Mouse (Mus musculus): Measurements from ENCODE around the gene Relt. TPM values are rescaled to one million over a fixed set of nuclear protein-coding genes. Genes with fewer than 3 reads are reported as not detected.

Relt gene
- polyA plus RNA-seq, 1 experiment from 2014 or later: 2.4 TPM

DNA sequence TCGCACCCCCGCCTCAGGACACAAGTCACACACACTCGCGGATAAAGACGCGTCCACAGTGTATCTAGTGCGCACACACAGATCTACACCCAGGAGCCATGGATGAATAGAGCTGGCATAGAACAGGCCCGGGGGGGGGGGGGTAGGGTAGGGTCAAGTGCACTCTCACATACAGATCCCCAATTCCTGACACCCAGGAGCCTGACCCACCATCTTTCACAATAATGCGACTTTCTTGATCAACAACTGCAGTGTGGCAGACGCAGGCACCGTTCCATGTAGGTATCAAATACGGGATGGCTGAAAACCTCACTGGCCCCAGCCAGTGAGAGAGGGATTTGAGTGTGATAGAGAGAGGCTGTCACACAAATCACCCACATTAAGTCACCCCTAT lies 31.6 kb upstream of the Relt start:
- peak; percentile 20; the same call in 1 of the 2 replicates for ATAC-seq
- peak overlapping the region; percentile 57 for H3K4me3 ChIP-seq
- H3K9me3 ChIP-seq (replicated peaks): no peaks in the 10 kb centered on the region
- WGBS: 3% methylated on average over 12 of the region's 12 CpGs
- H3K27me3 ChIP-seq: no peaks in the 10 kb centered on the region
- H3K9ac ChIP-seq: peak overlapping the region; percentile 78
- peaks cover 31% of the 10 kb centered on the region for H3K4me1 ChIP-seq
- no peak overlapping the region for H3K27ac ChIP-seq
- peak overlapping the region; percentile 91 for H3K4me2 ChIP-seq
- peaks cover 4% of the 10 kb centered on the region for H3K36me3 ChIP-seq (ENCODE audit: poor library complexity, severe bottlenecking)

DNA sequence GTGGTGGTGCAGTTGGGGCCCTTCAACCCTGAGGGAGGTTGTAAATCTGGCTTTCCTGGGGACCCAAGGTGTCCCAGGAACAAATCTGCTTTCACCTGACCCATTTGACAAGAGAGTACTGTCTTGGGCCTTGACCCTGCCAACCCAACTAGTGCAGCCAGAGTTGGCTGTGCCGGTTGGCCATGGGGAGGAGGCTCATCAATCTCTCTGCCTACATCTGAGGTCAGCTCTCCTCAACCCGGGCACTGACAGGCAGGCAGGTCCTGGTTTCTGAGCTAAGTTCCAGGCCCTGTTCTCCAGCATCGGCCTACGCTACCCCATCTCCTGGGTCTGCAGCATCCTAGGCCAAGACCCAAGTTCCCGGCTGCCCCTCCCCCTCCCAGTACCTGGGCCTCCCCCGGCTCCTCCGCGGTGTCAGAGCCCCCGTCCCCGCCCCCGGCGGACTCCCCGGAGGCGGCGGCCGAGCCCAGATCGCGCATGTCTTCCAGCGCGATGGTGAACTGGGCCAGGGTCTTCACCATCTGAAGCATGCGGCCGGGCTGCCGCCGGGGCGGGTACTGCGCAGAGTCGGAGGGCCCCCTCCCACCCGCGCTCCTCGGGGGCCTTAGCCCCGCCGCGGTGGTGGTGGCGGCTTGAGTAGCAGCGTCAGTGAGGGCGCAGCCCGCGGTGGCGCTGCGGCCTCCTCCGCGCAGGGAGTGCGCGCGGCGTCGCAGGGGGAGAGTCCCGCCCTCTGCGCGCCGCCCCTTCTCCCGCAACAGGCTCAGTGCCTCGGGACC lies 31.0 kb upstream of the Relt start:
- H3K27me3 ChIP-seq: no peaks in the 10 kb centered on the region
- peaks cover 10% of the 10 kb centered on the region for H3K36me3 ChIP-seq (ENCODE audit: poor library complexity, severe bottlenecking)
- H3K27ac ChIP-seq: peak overlapping the region; percentile 51
- H3K9me3 ChIP-seq (replicated peaks): no peaks in the 10 kb centered on the region
- peaks cover 31% of the 10 kb centered on the region for H3K4me1 ChIP-seq
- H3K4me3 ChIP-seq: peak overlapping the region; percentile 57
- peak overlapping the region; percentile 78 for H3K9ac ChIP-seq
- peak overlapping the region; percentile 91 for H3K4me2 ChIP-seq
- peak; percentile 77 for ATAC-seq
- WGBS: 4% methylated on average over 45 of the region's 53 CpGs

DNA sequence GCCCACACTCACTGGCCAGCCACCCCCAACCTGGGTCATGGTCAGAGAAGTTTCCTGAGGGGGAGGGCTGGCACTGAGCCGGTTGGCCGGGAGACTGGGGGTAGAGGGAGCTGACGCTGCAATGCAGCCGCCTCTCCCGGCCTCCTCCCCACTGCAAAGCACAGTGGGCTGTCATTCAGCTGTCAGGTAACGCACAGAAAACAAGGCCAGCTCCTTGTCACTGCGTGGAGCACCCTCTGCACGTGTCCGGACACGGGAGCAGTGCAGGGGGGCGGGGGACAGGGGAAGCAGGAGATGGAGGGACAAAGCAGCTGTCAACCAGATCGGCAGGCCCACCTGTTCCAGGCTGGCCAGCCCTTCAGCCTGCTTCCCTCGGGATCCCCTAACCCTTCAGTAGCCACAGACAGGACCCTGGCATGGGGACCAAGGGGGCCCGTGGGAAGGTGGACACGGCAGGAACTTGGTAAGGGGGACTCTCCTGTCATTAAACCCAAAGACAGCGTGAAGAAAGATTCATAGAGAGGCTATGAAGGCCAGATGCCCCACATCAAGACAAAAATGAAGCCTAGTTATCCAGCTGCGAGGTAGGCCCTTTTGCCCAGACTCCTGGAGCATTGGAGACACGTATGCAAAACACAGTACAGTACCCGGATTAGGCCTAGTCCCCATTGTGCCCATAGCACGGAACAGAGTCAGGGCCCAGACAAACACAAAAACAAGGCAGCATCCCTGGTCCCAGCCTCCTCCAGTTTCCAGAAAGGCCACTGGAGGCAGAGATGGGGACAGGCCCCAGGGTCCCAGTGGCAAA lies 30.2 kb upstream of the Relt start:
- Histone ChIP-seq H3K4me3 (peak overlapping the region; percentile 57), H3K4me1 (peaks cover 31% of the 10 kb centered on the region), H3K4me2 (peak overlapping the region; percentile 91), H3K27ac (peak overlapping the region; percentile 51), H3K27me3 (no peaks in the 10 kb centered on the region), H3K9ac (peak overlapping the region; percentile 78), H3K36me3 (ENCODE audit: poor library complexity, severe bottlenecking) (peaks cover 17% of the 10 kb centered on the region), H3K9me3 (replicated peaks) (no peaks in the 10 kb centered on the region)
- WGBS: 32% methylated on average over 20 of the region's 20 CpGs
- peak; percentile 17; the same call in 1 of the 2 replicates for ATAC-seq

DNA sequence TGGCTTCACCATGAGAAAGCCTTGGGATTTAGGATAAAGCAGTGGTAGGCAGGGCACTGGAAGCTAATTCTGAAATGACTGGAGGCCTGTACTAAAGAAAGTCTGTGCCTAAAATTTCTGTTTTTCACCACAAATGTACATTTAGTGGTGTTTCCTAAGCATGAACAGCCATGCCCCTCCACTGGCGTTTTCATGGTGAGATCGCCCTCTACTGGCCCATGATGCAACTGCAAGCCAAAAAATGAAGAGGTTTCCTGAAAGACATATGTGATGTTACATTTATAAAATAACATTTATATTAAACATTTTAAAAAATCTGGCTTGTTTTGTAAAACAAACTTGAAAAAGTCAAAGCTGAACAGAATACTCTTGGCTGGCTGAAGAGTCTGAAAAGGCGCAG lies 23.3 kb upstream of the Relt start:
- WGBS: 32% methylated on average over 3 of the region's 3 CpGs
- H3K9ac ChIP-seq: no peak overlapping the region
- H3K4me3 ChIP-seq: no peak overlapping the region
- H3K27me3 ChIP-seq: no peaks in the 10 kb centered on the region
- H3K36me3 ChIP-seq (ENCODE audit: poor library complexity, severe bottlenecking): peaks cover 59% of the 10 kb centered on the region
- no peak overlapping the region for H3K4me2 ChIP-seq
- ATAC-seq: peak; percentile 34; the same call in 1 of the 2 replicates
- H3K4me1 ChIP-seq: no peaks in the 10 kb centered on the region
- no peak overlapping the region for H3K27ac ChIP-seq
- H3K9me3 ChIP-seq (replicated peaks): no peaks in the 10 kb centered on the region

DNA sequence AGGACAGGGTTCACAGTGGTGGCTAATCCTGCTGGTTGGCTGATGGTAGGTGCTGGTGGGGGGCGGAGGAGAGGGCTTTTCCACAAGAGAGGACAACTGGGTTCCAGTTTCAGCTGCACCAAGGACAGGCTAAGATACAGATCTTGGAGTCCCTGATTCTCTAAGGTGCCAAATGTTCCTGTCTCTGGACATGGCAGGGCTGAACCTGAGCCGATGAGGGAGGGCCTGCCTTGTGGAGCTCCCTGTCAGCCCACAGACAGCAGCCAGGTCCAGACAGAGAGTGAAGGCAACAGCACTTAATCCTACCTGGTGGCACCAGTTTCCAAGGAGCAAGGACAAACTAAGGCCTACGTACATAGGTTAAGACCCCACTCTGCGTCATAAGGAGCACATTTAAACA lies 21.2 kb upstream of the Relt start:
- H3K9ac ChIP-seq: no peak overlapping the region
- H3K27me3 ChIP-seq: no peaks in the 10 kb centered on the region
- H3K27ac ChIP-seq: no peak overlapping the region
- no peak overlapping the region for H3K4me2 ChIP-seq
- H3K4me1 ChIP-seq: peaks cover 4% of the 10 kb centered on the region; the same call in 1 of the 2 replicates
- H3K36me3 ChIP-seq (ENCODE audit: poor library complexity, severe bottlenecking): peaks cover 69% of the 10 kb centered on the region
- no peak overlapping the region for H3K4me3 ChIP-seq
- H3K9me3 ChIP-seq (replicated peaks): no peaks in the 10 kb centered on the region
- ATAC-seq: no peak
- WGBS: 91% methylated on average over 4 of the region's 4 CpGs

DNA sequence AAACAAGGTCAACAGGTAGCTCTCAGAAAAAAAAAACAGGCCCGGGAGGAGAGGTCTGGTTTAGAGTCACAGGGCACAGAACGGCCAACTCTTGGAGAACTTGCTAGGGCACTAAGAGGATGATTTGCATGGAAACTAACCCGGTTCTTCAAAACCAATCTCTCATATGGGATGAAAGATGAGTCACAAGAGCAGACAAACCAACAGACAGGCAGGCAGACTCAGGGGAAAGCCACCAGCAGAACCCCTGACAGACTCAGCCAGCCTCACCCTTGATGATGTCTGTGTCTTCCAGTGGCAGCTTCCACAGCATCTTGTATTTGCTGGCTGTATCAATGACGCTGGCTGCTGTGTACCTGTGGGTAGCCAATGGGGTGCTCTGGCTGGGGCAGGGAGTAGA lies 18.7 kb upstream of the Relt start:
- no peak overlapping the region for H3K27ac ChIP-seq
- H3K9ac ChIP-seq: no peak overlapping the region
- H3K4me2 ChIP-seq: no peak overlapping the region
- ATAC-seq: no peak
- H3K36me3 ChIP-seq (ENCODE audit: poor library complexity, severe bottlenecking): peaks cover 85% of the 10 kb centered on the region
- peaks cover 4% of the 10 kb centered on the region; the same call in 1 of the 2 replicates for H3K4me1 ChIP-seq
- H3K27me3 ChIP-seq: no peaks in the 10 kb centered on the region
- WGBS: 96% methylated on average over 4 of the region's 4 CpGs
- no peaks in the 10 kb centered on the region for H3K9me3 ChIP-seq (replicated peaks)
- H3K4me3 ChIP-seq: no peak overlapping the region

DNA sequence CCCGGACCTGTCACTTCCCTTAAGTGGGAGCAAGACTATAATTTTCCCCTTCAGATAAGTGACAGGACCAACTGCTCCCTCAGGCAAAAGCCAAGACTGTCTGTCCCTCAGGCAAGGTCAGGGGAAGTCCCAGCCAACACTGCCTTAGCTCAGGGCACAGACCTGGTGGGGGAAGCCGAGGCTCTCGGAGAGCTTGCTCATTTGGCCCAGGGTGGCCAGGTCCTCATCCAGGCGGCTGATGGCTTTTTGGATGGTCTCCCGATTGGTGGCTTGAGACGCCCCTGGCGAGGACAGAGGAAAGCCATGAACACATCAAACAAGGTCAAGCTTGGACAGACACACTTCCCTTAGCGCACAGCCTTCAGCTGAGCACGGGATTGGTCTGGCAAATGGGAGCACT lies 18.3 kb upstream of the Relt start:
- Histone ChIP-seq H3K4me3 (no peak overlapping the region), H3K36me3 (ENCODE audit: poor library complexity, severe bottlenecking) (peaks cover 90% of the 10 kb centered on the region), H3K27ac (no peak overlapping the region), H3K27me3 (no peaks in the 10 kb centered on the region), H3K4me1 (peaks cover 4% of the 10 kb centered on the region; the same call in 1 of the 2 replicates), H3K9ac (no peak overlapping the region), H3K4me2 (no peak overlapping the region), H3K9me3 (replicated peaks) (no peaks in the 10 kb centered on the region)
- 95% methylated on average over 9 of the region's 9 CpGs for WGBS
- no peak for ATAC-seq

DNA sequence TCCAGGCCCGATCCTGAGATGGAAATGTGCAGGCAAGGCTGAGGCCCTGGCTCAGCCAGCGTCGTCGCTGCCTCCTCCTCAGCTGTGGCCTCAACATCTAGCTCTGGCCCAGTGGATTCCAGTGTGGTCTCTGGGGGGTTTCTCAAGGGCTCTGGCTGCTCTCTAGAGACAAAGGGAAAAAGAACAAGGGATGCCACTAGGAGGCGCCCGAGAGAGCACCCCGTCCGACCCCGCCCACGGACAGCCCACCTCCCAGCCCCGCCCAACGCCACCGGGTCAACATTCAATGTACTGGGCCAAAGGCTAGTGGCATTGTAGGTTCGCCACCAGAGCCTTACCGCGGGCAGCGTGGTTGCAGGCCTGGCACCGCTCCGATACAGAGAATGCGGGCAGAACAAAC lies 16.3 kb upstream of the Relt start:
- H3K9me3 ChIP-seq (replicated peaks): no peaks in the 10 kb centered on the region
- peak overlapping the region; percentile 20 for H3K4me2 ChIP-seq
- H3K4me1 ChIP-seq: peaks cover 4% of the 10 kb centered on the region; the same call in 1 of the 2 replicates
- no peak overlapping the region for H3K27ac ChIP-seq
- peak; percentile 37; the same call in 1 of the 2 replicates for ATAC-seq
- H3K4me3 ChIP-seq: no peak overlapping the region
- peaks cover 89% of the 10 kb centered on the region for H3K36me3 ChIP-seq (ENCODE audit: poor library complexity, severe bottlenecking)
- no peaks in the 10 kb centered on the region for H3K27me3 ChIP-seq
- 0 out of 2 replicates have a peak overlapping the region, but pooled peaks have one; percentile 27 for H3K9ac ChIP-seq
- WGBS: 11% methylated on average over 20 of the region's 20 CpGs

DNA sequence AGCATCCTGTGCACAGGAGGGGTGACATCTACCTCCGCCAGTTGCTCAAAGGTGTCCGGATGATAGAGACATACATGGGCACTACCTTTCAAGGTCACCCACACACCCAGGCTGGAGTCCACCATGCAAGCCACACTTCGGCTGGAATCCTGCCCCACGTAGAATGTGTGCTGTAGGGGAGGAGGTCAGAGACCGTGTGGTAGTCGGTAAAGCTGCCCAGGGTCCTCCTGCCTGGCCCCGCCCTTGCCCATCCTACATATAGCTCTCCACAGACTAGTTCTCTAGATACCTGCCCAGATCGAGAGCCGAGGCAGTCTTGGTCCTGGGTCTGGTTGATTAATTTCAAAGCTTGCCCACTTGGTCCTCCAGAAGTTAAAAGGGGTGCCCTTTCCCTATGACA lies 13.5 kb upstream of the Relt start:
- ATAC-seq: no peak
- Histone ChIP-seq H3K4me3 (no peak overlapping the region), H3K36me3 (ENCODE audit: poor library complexity, severe bottlenecking) (peaks cover 83% of the 10 kb centered on the region), H3K27ac (no peak overlapping the region), H3K9ac (no peak overlapping the region), H3K9me3 (replicated peaks) (no peaks in the 10 kb centered on the region), H3K4me2 (no peak overlapping the region), H3K27me3 (no peaks in the 10 kb centered on the region), H3K4me1 (peaks cover 4% of the 10 kb centered on the region; the same call in 1 of the 2 replicates)
- 95% methylated on average over 9 of the region's 9 CpGs for WGBS

DNA sequence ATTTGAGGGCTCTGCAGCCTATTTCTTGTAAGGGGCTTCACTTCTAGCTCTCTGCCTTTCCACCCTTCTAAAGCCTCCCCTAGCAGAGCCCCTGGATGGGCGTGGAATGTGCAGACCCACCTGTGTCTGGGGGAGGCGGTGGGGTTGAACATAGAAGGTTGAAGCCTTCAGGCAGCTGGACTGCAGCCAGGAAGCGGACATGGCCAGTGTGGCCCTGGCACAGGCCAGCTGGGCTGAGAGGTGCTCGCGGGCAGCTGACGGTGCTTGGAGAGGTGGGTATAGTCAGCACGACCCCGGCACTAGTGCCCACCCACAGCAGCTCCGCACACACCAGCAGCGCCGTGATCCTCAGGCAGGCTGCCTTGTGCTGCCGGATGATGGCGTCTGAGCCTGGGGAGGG lies 13.0 kb upstream of the Relt start:
- Histone ChIP-seq H3K27ac (no peak overlapping the region), H3K4me2 (no peak overlapping the region), H3K4me1 (peaks cover 4% of the 10 kb centered on the region; the same call in 1 of the 2 replicates), H3K9ac (no peak overlapping the region), H3K36me3 (ENCODE audit: poor library complexity, severe bottlenecking) (peaks cover 78% of the 10 kb centered on the region), H3K27me3 (no peaks in the 10 kb centered on the region), H3K4me3 (no peak overlapping the region), H3K9me3 (replicated peaks) (no peaks in the 10 kb centered on the region)
- 92% methylated on average over 13 of the region's 13 CpGs for WGBS
- no peak for ATAC-seq

DNA sequence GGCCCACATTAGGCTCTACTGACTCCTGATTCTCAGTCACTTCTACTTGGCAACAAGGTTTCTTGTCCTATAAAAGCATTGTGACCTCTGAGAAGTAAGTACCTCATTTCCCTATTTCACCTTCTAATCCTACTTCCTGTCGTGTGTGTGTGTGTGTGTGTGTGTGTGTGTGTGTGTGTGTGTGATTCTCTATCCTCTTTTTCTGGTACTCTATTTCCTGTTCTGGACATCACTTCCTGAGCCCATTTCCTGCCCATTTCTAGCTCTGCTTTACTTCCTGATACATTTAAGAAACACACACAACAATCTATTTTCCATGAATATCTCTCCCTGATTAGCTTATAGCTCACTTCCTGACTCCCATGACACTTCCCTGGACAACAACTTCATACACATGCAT lies 12.6 kb upstream of the Relt start:
- Histone ChIP-seq H3K4me1 (peaks cover 4% of the 10 kb centered on the region; the same call in 1 of the 2 replicates), H3K36me3 (ENCODE audit: poor library complexity, severe bottlenecking) (peaks cover 73% of the 10 kb centered on the region), H3K9me3 (replicated peaks) (no peaks in the 10 kb centered on the region), H3K4me3 (no peak overlapping the region), H3K27me3 (no peaks in the 10 kb centered on the region), H3K27ac (no peak overlapping the region), H3K9ac (no peak overlapping the region), H3K4me2 (no peak overlapping the region)
- ATAC-seq: no peak
- WGBS: 93% methylated on average over 1 of the region's 1 CpGs

DNA sequence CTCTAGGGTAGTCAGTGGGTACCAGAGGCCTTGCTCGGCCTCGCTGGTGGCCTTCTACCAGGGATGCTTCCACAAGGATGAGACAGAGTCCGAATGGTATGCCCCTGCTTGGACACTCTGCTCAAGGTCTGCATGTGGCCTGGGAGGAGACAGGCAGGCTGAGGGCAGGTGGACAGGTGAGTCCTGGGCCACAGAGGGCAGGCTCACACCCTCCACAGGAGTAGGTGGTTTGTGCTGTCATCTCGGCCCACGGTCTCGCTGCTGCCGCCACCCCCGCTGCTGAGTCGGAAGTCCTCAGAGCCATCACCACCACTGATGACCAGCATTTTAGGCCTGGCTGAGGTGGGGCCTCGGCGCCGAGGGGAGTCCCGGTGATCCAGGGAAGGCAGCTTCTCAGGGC lies 10.0 kb upstream of the Relt start:
- ATAC-seq: no peak
- 94% methylated on average over 13 of the region's 13 CpGs for WGBS

More for the DNA sequence above, 10.0 kb upstream of the Relt start:
- Histone ChIP-seq H3K4me2 (no peak overlapping the region), H3K27me3 (no peaks in the 10 kb centered on the region), H3K4me1 (no peaks in the 10 kb centered on the region), H3K9me3 (replicated peaks) (no peaks in the 10 kb centered on the region), H3K36me3 (ENCODE audit: poor library complexity, severe bottlenecking) (peaks cover 49% of the 10 kb centered on the region), H3K9ac (no peak overlapping the region), H3K4me3 (no peak overlapping the region), H3K27ac (no peak overlapping the region)
